Mouse (Mus musculus) hindbrain, embryonic 15.5 days (tissue): ENCODE measurements at regions not wholly inside any gene's neighbourhood (a gene's known extent, or its start where the extent isn't known, plus 50 kb on each side); places are given as distances from the start of the nearest gene placed in this dataset.
A peak's percentile ranks its signal among the peaks of the same experiment; 100 is the strongest.
"Not testable (repeated sequence)": the region's sequence is repeated elsewhere in the genome, so short reads cannot be mapped to it uniquely, and the experiment has no call there.

ENCODE experiments used
- ATAC-seq: fragments of 200-750 bp; cut with Nextera tagmentation; 2 replicates; pipeline ENCODE4 v1.8.0; 2017; ENCODE audit warnings: low read depth, moderate number of reproducible peaks, moderate TSS enrichment; ENCODE audit not compliant: low FRiP score
- H3K27ac ChIP-seq: fragments of 300-500 bp; sonication (generic); replicated peaks from 2 replicates; pipeline ENCODE4 v1.5.1; 2015; ENCODE audit warnings: mild to moderate bottlenecking, inconsistent platforms
- H3K27me3 ChIP-seq: fragments of 300-500 bp; sonication (generic); 2 replicates; pipeline ENCODE4 v1.6.1; 2015; ENCODE audit warnings: control low read depth, inconsistent platforms
- H3K36me3 ChIP-seq: fragments of 300-500 bp; sonication (generic); 2 replicates; pipeline ENCODE4 v1.6.1; 2015; ENCODE audit warnings: control low read depth, inconsistent platforms
- H3K4me1 ChIP-seq: fragments of 300-500 bp; sonication (generic); replicated peaks from 2 replicates; pipeline ENCODE4 v1.6.1; 2015; ENCODE audit warnings: control low read depth, inconsistent platforms
- H3K4me2 ChIP-seq: fragments of 300-500 bp; sonication (generic); 2 replicates; pipeline ENCODE4 v1.6.1; 2015; ENCODE audit warnings: moderate library complexity, mild to moderate bottlenecking, inconsistent platforms
- H3K4me3 ChIP-seq: fragments of 300-500 bp; sonication (generic); 2 replicates; pipeline ENCODE4 v1.5.1; 2015; ENCODE audit warnings: mild to moderate bottlenecking, inconsistent platforms
- H3K9ac ChIP-seq: fragments of 300-500 bp; sonication (generic); 2 replicates; pipeline ENCODE4 v1.6.1; 2015; ENCODE audit warnings: inconsistent platforms
- H3K9me3 ChIP-seq: fragments of 300-500 bp; sonication (generic); 2 replicates; pipeline ENCODE4 v1.6.1; 2016; ENCODE audit warnings: control low read depth, inconsistent platforms
- WGBS: fragments of 180-500 bp; shearing (Covaris S2); methylation state at CpG from one replicate; pipeline ENCODE4 v1.1.7; 2015; 5-methylcytosine and 5-hydroxymethylcytosine counted together

DNA sequence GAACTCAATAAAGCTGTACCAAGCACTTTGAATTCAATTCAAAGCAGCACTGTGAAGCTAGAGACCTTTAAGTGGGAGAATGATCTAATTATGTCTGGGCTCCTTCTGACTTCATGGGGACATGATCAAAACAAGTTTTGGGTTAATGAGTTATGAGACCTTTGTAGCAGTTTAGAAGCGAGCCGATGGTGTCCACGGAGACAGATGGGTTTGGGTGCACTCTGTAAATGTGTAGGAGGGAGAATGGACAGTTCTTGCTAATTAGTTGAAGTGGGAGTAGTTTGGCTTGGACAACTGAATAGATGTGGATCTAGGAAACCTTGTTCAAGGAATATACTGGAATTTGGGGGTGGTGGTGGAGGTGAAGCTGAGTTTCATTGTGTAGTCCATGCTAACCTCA is 186.3 kb upstream of the Cldn34b3 start:
- no peaks in the 10 kb centered on the region for H3K4me1 ChIP-seq
- ATAC-seq, result no peak
- no peaks in the 10 kb centered on the region for H3K9me3 ChIP-seq
- no peak overlapping the region for H3K4me2 ChIP-seq
- H3K4me3 ChIP-seq, result no peak overlapping the region
- H3K27ac ChIP-seq, result no peak overlapping the region
- H3K36me3 ChIP-seq, result no peaks in the 10 kb centered on the region
- WGBS, result 40% methylated on average over 3 of the region's 3 CpGs
- no peak overlapping the region for H3K9ac ChIP-seq
- H3K27me3 ChIP-seq, result no peaks in the 10 kb centered on the region

DNA sequence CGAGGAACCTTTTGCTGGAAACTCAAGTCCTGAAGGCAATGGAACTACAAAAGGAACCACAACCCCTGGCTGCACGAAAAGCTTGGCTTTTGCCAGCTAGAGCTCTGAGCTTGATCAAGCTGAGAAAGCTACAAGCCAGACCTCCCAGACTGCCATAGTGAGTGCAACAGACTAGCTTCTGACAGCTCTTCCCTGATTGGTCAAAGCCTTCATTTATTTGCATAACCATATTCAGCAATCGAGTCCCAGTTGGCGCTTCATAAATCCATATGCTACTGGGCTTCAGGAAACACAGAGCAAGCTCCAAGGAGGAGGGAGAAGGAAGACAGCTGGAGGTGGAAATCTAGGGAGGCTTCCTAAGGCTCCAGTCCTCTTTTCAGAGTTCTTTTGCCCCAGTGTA is 181.4 kb upstream of the Cldn34b3 start:
- no peaks in the 10 kb centered on the region for H3K4me1 ChIP-seq
- H3K4me2 ChIP-seq, result no peak overlapping the region
- H3K36me3 ChIP-seq, result no peaks in the 10 kb centered on the region
- no peak for ATAC-seq
- no peak overlapping the region for H3K4me3 ChIP-seq
- H3K9ac ChIP-seq, result no peak overlapping the region
- WGBS, result 73% methylated on average over 4 of the region's 4 CpGs
- no peaks in the 10 kb centered on the region for H3K27me3 ChIP-seq
- no peak overlapping the region for H3K27ac ChIP-seq
- H3K9me3 ChIP-seq, result no peaks in the 10 kb centered on the region

GRCm38 (mm10) chrX:76110763-76111474 is 153.2 kb upstream of the Cldn34b3 start:
- Histone ChIP-seq H3K4me2 (no peak overlapping the region), H3K4me3 (no peak overlapping the region), H3K36me3 (no peaks in the 10 kb centered on the region), H3K27ac (no peak overlapping the region), H3K27me3 (no peaks in the 10 kb centered on the region), H3K9me3 (no peaks in the 10 kb centered on the region), H3K4me1 (no peaks in the 10 kb centered on the region), H3K9ac (no peak overlapping the region)
- WGBS, result 70% methylated on average over 4 of the region's 4 CpGs
- ATAC-seq, result no peak

- no peak for ATAC-seq
Measured at GRCm38 (mm10) chrX:76116086-76116485, 148.0 kb upstream of the Cldn34b3 start.

GRCm38 (mm10) chrX:76116562-76116961 is 147.5 kb upstream of the Cldn34b3 start:
- no peak overlapping the region for H3K27ac ChIP-seq
- no peak overlapping the region for H3K4me2 ChIP-seq
- no peaks in the 10 kb centered on the region for H3K4me1 ChIP-seq
- ATAC-seq, result no peak
- H3K27me3 ChIP-seq, result no peaks in the 10 kb centered on the region
- H3K4me3 ChIP-seq, result no peak overlapping the region
- WGBS, result 69% methylated on average over 1 of the region's 1 CpGs
- no peak overlapping the region for H3K9ac ChIP-seq
- no peaks in the 10 kb centered on the region for H3K36me3 ChIP-seq
- no peaks in the 10 kb centered on the region for H3K9me3 ChIP-seq

More at GRCm38 (mm10) chrX:76116086-76116485, 148.0 kb upstream of the Cldn34b3 start:
- Histone ChIP-seq H3K4me2 (no peak overlapping the region), H3K27ac (no peak overlapping the region), H3K9me3 (no peaks in the 10 kb centered on the region), H3K27me3 (no peaks in the 10 kb centered on the region), H3K36me3 (no peaks in the 10 kb centered on the region), H3K9ac (no peak overlapping the region), H3K4me3 (no peak overlapping the region), H3K4me1 (no peaks in the 10 kb centered on the region)
- 42% methylated on average over 1 of the region's 1 CpGs for WGBS

- no peak for ATAC-seq
- Histone ChIP-seq H3K36me3 (no peaks in the 10 kb centered on the region), H3K4me3 (no peak overlapping the region), H3K27ac (no peak overlapping the region), H3K27me3 (no peaks in the 10 kb centered on the region), H3K4me2 (no peak overlapping the region), H3K4me1 (no peaks in the 10 kb centered on the region), H3K9ac (no peak overlapping the region), H3K9me3 (no peaks in the 10 kb centered on the region)
- WGBS, result 44% methylated on average over 3 of the region's 3 CpGs
Measured at GRCm38 (mm10) chrX:76120936-76121335, 143.2 kb upstream of the Cldn34b3 start.

GRCm38 (mm10) chrX:76123355-76123754 is 140.7 kb upstream of the Cldn34b3 start:
- H3K27me3 ChIP-seq, result no peaks in the 10 kb centered on the region
- no peak overlapping the region for H3K4me2 ChIP-seq
- 22% methylated on average over 2 of the region's 2 CpGs for WGBS
- ATAC-seq, result 0 out of 2 replicates have a peak, but pooled peaks have one; percentile 66
- no peak overlapping the region for H3K27ac ChIP-seq
- no peak overlapping the region for H3K9ac ChIP-seq
- H3K36me3 ChIP-seq, result no peaks in the 10 kb centered on the region
- no peak overlapping the region for H3K4me3 ChIP-seq
- H3K4me1 ChIP-seq, result no peaks in the 10 kb centered on the region
- no peaks in the 10 kb centered on the region for H3K9me3 ChIP-seq

DNA sequence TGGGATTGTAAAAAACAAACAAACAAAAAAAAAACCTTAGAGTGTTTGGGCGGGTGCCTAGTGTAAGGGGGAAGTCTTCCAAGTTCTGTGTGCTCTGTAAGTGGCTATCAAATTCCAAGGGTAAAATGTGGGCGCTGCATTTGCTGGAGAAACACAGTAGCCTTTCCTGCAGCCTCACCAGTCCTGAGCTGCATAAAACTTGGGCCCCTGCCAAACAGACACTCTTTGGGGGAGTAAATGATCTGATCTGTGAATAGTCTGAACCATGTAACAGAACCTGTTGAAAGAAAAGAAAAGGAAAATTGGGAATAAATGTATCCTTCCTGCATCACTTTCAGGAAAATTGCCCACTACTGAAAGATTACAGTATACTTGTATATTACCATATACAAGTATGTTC is 126.4 kb upstream of the Cldn34b3 start:
- Histone ChIP-seq H3K9ac (no peak overlapping the region), H3K9me3 (no peaks in the 10 kb centered on the region), H3K27me3 (no peaks in the 10 kb centered on the region), H3K4me2 (no peak overlapping the region), H3K4me3 (no peak overlapping the region), H3K27ac (no peak overlapping the region), H3K4me1 (no peaks in the 10 kb centered on the region), H3K36me3 (no peaks in the 10 kb centered on the region)
- ATAC-seq, result no peak
- 57% methylated on average over 2 of the region's 2 CpGs for WGBS

GRCm38 (mm10) chrX:76141022-76141421 is 123.1 kb upstream of the Cldn34b3 start:
- Histone ChIP-seq H3K4me3 (no peak overlapping the region), H3K27ac (no peak overlapping the region), H3K4me1 (no peaks in the 10 kb centered on the region), H3K4me2 (no peak overlapping the region), H3K9ac (no peak overlapping the region), H3K9me3 (no peaks in the 10 kb centered on the region), H3K36me3 (no peaks in the 10 kb centered on the region), H3K27me3 (no peaks in the 10 kb centered on the region)
- 71% methylated on average over 2 of the region's 2 CpGs for WGBS
- no peak for ATAC-seq

- H3K27me3 ChIP-seq, H3K36me3 ChIP-seq, H3K9me3 ChIP-seq, H3K4me2 ChIP-seq, H3K9ac ChIP-seq, H3K27ac ChIP-seq, H3K4me1 ChIP-seq, H3K4me3 ChIP-seq, ATAC-seq: not testable (repeated sequence)
- 54% methylated on average over 2 of the region's 2 CpGs for WGBS
Measured at GRCm38 (mm10) chrX:76174806-76175205, 89.3 kb upstream of the Cldn34b3 start.

DNA sequence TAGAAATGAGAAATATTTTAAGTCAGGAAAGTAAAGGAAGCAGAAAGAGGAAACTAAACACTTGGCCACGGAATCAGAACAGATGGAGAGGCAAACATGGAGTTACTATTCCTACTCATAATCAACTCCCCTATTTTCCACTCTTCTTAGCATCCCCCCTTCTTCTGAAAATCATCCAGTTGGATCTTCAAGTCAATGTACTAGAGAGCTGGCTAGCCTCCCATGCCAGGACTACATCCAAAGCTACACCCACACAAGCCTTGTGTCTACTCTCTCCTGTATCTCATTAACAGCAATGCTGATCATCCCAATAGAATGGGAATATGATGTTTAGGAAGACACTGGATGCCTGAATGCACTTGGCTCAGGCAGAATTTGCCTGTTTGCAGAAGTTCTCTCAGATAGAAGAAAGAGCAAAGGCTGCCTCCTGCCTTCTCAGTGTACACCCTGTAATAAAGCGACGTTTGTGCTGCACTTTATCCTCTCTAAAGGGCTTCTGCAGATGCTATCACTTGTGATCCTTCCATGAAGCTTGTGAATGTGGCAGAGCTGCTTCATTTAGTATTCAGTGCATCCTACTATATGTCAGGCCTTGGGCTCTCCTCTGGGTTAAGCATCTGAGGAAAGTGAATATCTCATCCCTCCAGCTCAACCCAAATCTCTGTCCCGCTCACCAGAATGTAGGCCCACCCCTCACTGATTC is 82.5 kb upstream of the Cldn34b3 start:
- 83% methylated on average over 4 of the region's 4 CpGs for WGBS

DNA sequence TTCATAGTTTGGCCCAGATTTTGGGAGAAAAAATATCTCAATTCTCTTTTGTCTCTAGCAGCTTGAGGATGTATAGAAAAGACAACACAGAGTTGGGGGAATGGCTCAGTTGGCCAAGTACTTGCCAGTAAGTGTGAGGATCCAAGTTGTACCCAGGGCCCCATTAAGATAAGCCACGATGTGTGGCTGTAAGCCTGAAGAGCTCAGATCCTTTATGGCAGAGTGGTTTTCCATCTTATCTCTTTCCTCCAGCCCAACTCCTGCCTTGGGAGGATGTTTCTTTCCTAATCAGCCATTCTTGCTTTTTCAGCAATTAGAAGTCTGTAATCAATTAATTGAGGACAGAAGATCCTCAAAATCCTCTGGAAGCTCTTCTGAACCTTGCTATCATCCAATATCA is 63.5 kb upstream of the Cldn34b3 start:
- H3K9ac ChIP-seq, result no peak overlapping the region
- H3K9me3 ChIP-seq, result no peaks in the 10 kb centered on the region
- no peak overlapping the region for H3K4me2 ChIP-seq
- 85% methylated on average over 1 of the region's 1 CpGs for WGBS
- H3K27me3 ChIP-seq, result no peaks in the 10 kb centered on the region
- no peak for ATAC-seq
- no peak overlapping the region for H3K4me3 ChIP-seq
- H3K27ac ChIP-seq, result no peak overlapping the region
- H3K4me1 ChIP-seq, result no peaks in the 10 kb centered on the region
- H3K36me3 ChIP-seq, result no peaks in the 10 kb centered on the region

More for the DNA sequence above, 82.5 kb upstream of the Cldn34b3 start:
- no peak overlapping the region for H3K4me3 ChIP-seq
- no peak overlapping the region for H3K27ac ChIP-seq
- no peak overlapping the region for H3K9ac ChIP-seq
- H3K9me3 ChIP-seq, result no peaks in the 10 kb centered on the region
- H3K27me3 ChIP-seq, result no peaks in the 10 kb centered on the region
- no peak for ATAC-seq
- no peak overlapping the region for H3K4me2 ChIP-seq
- no peaks in the 10 kb centered on the region for H3K4me1 ChIP-seq
- no peaks in the 10 kb centered on the region for H3K36me3 ChIP-seq
